Mouse (Mus musculus): ENCODE measurements around the gene Ada. TPM values are rescaled to one million over a fixed set of nuclear protein-coding genes. Genes with fewer than 3 reads are reported as not detected.

The Ada gene
- 12.2 and 13.8 TPM in 2 replicates for polyA plus RNA-seq (2016; fragmentation: Nextera tagmentation; extraction: Ambion mirVana)

GRCm38 (mm10) chr2:163749647-163750611, at the start of gene Ada:
Gene Ada (minus strand): TSS chr2:163750239.
- H3K27ac ChIP-seq = peak within 1 kb of the TSS; percentile 83
- H3K4me1 ChIP-seq = peaks cover 30% of the 10 kb centered on the region
- under 1% methylated on average over 53 of the region's 57 CpGs for WGBS
- peak within 1 kb of the TSS; percentile 69 for H3K4me3 ChIP-seq
- H3K27me3 ChIP-seq (ENCODE audit: low read depth, poor library complexity, severe bottlenecking) = peaks cover 30% of the 10 kb centered on the region
- no peaks in the 10 kb centered on the region for H3K9me3 ChIP-seq (replicated peaks)
- no peaks in the 10 kb centered on the region for H3K36me3 ChIP-seq
- DNase-seq (ENCODE audit: low spot score) = peak; percentile 87

- 57% methylated on average over 7 of the region's 7 CpGs for WGBS
- DNase-seq (ENCODE audit: low spot score) = no peak
- H3K36me3 ChIP-seq = no peaks in the 10 kb centered on the region
- no peaks in the 10 kb centered on the region for H3K9me3 ChIP-seq (replicated peaks)
- peaks cover 10% of the 10 kb centered on the region for H3K4me1 ChIP-seq
- H3K4me3 ChIP-seq = no peak overlapping the region
- peak overlapping the region; percentile 54 for H3K27ac ChIP-seq
- no peaks in the 10 kb centered on the region for H3K27me3 ChIP-seq (ENCODE audit: low read depth, poor library complexity, severe bottlenecking)
Measured at GRCm38 (mm10) chr2:163798411-163798810, 48.4 kb upstream of the Ada start.

- Histone ChIP-seq H3K36me3 (no peaks in the 10 kb centered on the region), H3K4me3 (no peak overlapping the region), H3K9me3 (replicated peaks) (no peaks in the 10 kb centered on the region), H3K27me3 (ENCODE audit: low read depth, poor library complexity, severe bottlenecking) (no peaks in the 10 kb centered on the region), H3K27ac (no peak overlapping the region), H3K4me1 (no peaks in the 10 kb centered on the region)
- peak; percentile 46 for DNase-seq (ENCODE audit: low spot score)
- 75% methylated on average over 4 of the region's 4 CpGs for WGBS
Measured at GRCm38 (mm10) chr2:163788484-163788883, 38.4 kb upstream of the Ada start.

GRCm38 (mm10) chr2:163787709-163788108, 37.7 kb upstream of the Ada start:
- Histone ChIP-seq H3K36me3 (no peaks in the 10 kb centered on the region), H3K4me3 (no peak overlapping the region), H3K9me3 (replicated peaks) (no peaks in the 10 kb centered on the region), H3K4me1 (no peaks in the 10 kb centered on the region), H3K27me3 (ENCODE audit: low read depth, poor library complexity, severe bottlenecking) (no peaks in the 10 kb centered on the region), H3K27ac (no peak overlapping the region)
- peak; percentile 52 for DNase-seq (ENCODE audit: low spot score)
- WGBS = 48% methylated on average over 3 of the region's 3 CpGs

- no peak for DNase-seq (ENCODE audit: low spot score)
Measured at GRCm38 (mm10) chr2:163787086-163787485, 37.0 kb upstream of the Ada start.

GRCm38 (mm10) chr2:163783901-163784300, 33.9 kb upstream of the Ada start:
- Histone ChIP-seq H3K36me3 (no peaks in the 10 kb centered on the region), H3K27me3 (ENCODE audit: low read depth, poor library complexity, severe bottlenecking) (no peaks in the 10 kb centered on the region), H3K4me1 (no peaks in the 10 kb centered on the region), H3K9me3 (replicated peaks) (no peaks in the 10 kb centered on the region), H3K4me3 (no peak overlapping the region), H3K27ac (no peak overlapping the region)
- WGBS = 83% methylated on average over 4 of the region's 4 CpGs
- no peak for DNase-seq (ENCODE audit: low spot score)

More at GRCm38 (mm10) chr2:163787086-163787485, 37.0 kb upstream of the Ada start:
- Histone ChIP-seq H3K4me3 (no peak overlapping the region), H3K9me3 (replicated peaks) (no peaks in the 10 kb centered on the region), H3K4me1 (no peaks in the 10 kb centered on the region), H3K27ac (no peak overlapping the region), H3K27me3 (ENCODE audit: low read depth, poor library complexity, severe bottlenecking) (no peaks in the 10 kb centered on the region), H3K36me3 (no peaks in the 10 kb centered on the region)
- 84% methylated on average over 6 of the region's 6 CpGs for WGBS

GRCm38 (mm10) chr2:163783368-163783767, 33.3 kb upstream of the Ada start:
- WGBS = 89% methylated on average over 6 of the region's 6 CpGs
- Histone ChIP-seq H3K4me1 (no peaks in the 10 kb centered on the region), H3K36me3 (no peaks in the 10 kb centered on the region), H3K9me3 (replicated peaks) (no peaks in the 10 kb centered on the region), H3K4me3 (no peak overlapping the region), H3K27me3 (ENCODE audit: low read depth, poor library complexity, severe bottlenecking) (no peaks in the 10 kb centered on the region), H3K27ac (no peak overlapping the region)
- no peak for DNase-seq (ENCODE audit: low spot score)

GRCm38 (mm10) chr2:163778896-163779295, 28.9 kb upstream of the Ada start:
- Histone ChIP-seq H3K27me3 (ENCODE audit: low read depth, poor library complexity, severe bottlenecking) (0 out of 2 replicates have a peak, but pooled peaks cover 4% of the 10 kb centered on the region), H3K4me1 (no peaks in the 10 kb centered on the region)
- 90% methylated on average over 4 of the region's 4 CpGs for WGBS

GRCm38 (mm10) chr2:163777061-163777460, 27.0 kb upstream of the Ada start:
- Histone ChIP-seq H3K4me1 (no peaks in the 10 kb centered on the region), H3K27me3 (ENCODE audit: low read depth, poor library complexity, severe bottlenecking) (0 out of 2 replicates have a peak, but pooled peaks cover 4% of the 10 kb centered on the region), H3K36me3 (no peaks in the 10 kb centered on the region), H3K9me3 (replicated peaks) (no peaks in the 10 kb centered on the region), H3K4me3 (no peak overlapping the region), H3K27ac (no peak overlapping the region)
- no peak for DNase-seq (ENCODE audit: low spot score)
- 8% methylated on average over 2 of the region's 2 CpGs for WGBS

More at GRCm38 (mm10) chr2:163778896-163779295, 28.9 kb upstream of the Ada start:
- no peaks in the 10 kb centered on the region for H3K36me3 ChIP-seq
- no peak for DNase-seq (ENCODE audit: low spot score)
- no peak overlapping the region for H3K4me3 ChIP-seq
- no peaks in the 10 kb centered on the region for H3K9me3 ChIP-seq (replicated peaks)
- H3K27ac ChIP-seq = no peak overlapping the region

- Histone ChIP-seq H3K4me1 (no peaks in the 10 kb centered on the region), H3K4me3 (no peak overlapping the region), H3K36me3 (no peaks in the 10 kb centered on the region), H3K9me3 (replicated peaks) (no peaks in the 10 kb centered on the region), H3K27me3 (ENCODE audit: low read depth, poor library complexity, severe bottlenecking) (0 out of 2 replicates have a peak, but pooled peaks cover 4% of the 10 kb centered on the region), H3K27ac (no peak overlapping the region)
- no peak for DNase-seq (ENCODE audit: low spot score)
- 26% methylated on average over 13 of the region's 13 CpGs for WGBS
Measured at GRCm38 (mm10) chr2:163776661-163777060, 26.6 kb upstream of the Ada start.

- Histone ChIP-seq H3K4me3 (no peak overlapping the region), H3K9me3 (replicated peaks) (no peaks in the 10 kb centered on the region), H3K36me3 (no peaks in the 10 kb centered on the region), H3K4me1 (no peaks in the 10 kb centered on the region), H3K27me3 (ENCODE audit: low read depth, poor library complexity, severe bottlenecking) (no peaks in the 10 kb centered on the region), H3K27ac (no peak overlapping the region)
- WGBS = 90% methylated on average over 8 of the region's 8 CpGs
- no peak for DNase-seq (ENCODE audit: low spot score)
Measured at GRCm38 (mm10) chr2:163770731-163771130, 20.7 kb upstream of the Ada start.

- WGBS = 77% methylated on average over 1 of the region's 1 CpGs
- no peak for DNase-seq (ENCODE audit: low spot score)
Measured at GRCm38 (mm10) chr2:163766890-163767289, 16.9 kb upstream of the Ada start.

GRCm38 (mm10) chr2:163766261-163766660, 16.2 kb upstream of the Ada start:
- Histone ChIP-seq H3K9me3 (replicated peaks) (no peaks in the 10 kb centered on the region), H3K4me3 (no peak overlapping the region), H3K36me3 (no peaks in the 10 kb centered on the region), H3K27ac (no peak overlapping the region), H3K27me3 (ENCODE audit: low read depth, poor library complexity, severe bottlenecking) (no peaks in the 10 kb centered on the region), H3K4me1 (no peaks in the 10 kb centered on the region)
- no peak for DNase-seq (ENCODE audit: low spot score)

More at GRCm38 (mm10) chr2:163766890-163767289, 16.9 kb upstream of the Ada start:
- H3K36me3 ChIP-seq = no peaks in the 10 kb centered on the region
- no peaks in the 10 kb centered on the region for H3K4me1 ChIP-seq
- H3K27ac ChIP-seq = no peak overlapping the region
- no peaks in the 10 kb centered on the region for H3K27me3 ChIP-seq (ENCODE audit: low read depth, poor library complexity, severe bottlenecking)
- no peak overlapping the region for H3K4me3 ChIP-seq
- H3K9me3 ChIP-seq (replicated peaks) = no peaks in the 10 kb centered on the region
